Mouse (Mus musculus): ENCODE measurements around the gene Pecam1.

DNA sequence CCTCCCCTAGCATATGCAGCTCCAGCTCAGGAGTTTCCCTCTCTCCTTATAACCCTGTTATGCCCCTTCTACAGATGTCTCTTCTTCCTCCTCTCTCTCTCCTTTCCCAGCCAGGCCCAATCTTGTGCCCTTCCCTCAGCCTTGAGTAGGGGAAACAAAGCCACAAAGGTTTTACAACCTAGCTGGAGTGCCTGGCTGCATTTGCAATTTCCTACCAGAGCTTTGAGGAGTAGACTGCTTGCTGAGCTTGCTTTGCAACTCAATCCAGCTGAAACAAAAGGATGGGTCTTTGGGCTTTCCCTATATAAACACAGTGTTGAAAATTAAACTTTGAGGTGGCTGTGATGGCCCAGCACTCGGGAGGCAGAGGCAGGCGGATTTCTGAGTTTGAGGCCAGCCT lies 117.0 kb downstream of the Pecam1 start:
- no peak for TF ChIP-seq GATA1 (IDR thresholded peaks at IDR 0.05; ENCODE audit: borderline replicate concordance, low read length)
- TF ChIP-seq FLI1 (IDR thresholded peaks at IDR 0.05; ENCODE audit: low read length): no peak

Data from megakaryocyte, embryonic 14.5 days (primary cell).